Mouse (Mus musculus) forebrain, embryonic 13.5 days (tissue): Measurements from ENCODE around the gene Eif4e1b. TPM values are rescaled to one million over a fixed set of nuclear protein-coding genes. Genes with fewer than 3 reads are reported as not detected.

Source experiments
- ATAC-seq: fragments of 200-750 bp; cut with Nextera tagmentation; 2 replicates; pipeline ENCODE4 v1.8.0; 2017
- H3K27ac ChIP-seq: fragments of 300-500 bp; sonication (generic); 2 replicates; pipeline ENCODE4 v1.5.1; 2015; ENCODE audit warnings: inconsistent platforms, mild to moderate bottlenecking, moderate library complexity
- H3K27me3 ChIP-seq: fragments of 300-500 bp; sonication (generic); 2 replicates; pipeline ENCODE4 v1.6.1; 2015; ENCODE audit warnings: mild to moderate bottlenecking, inconsistent platforms
- H3K36me3 ChIP-seq: fragments of 300-500 bp; sonication (generic); 2 replicates; pipeline ENCODE4 v1.6.1; 2015; ENCODE audit warnings: mild to moderate bottlenecking, inconsistent platforms; ENCODE audit not compliant: poor library complexity, severe bottlenecking
- H3K4me1 ChIP-seq: fragments of 300-500 bp; sonication (generic); 2 replicates; pipeline ENCODE4 v1.6.1; 2015; ENCODE audit warnings: inconsistent platforms
- H3K4me2 ChIP-seq: fragments of 300-500 bp; sonication (generic); 2 replicates; pipeline ENCODE4 v1.6.1; 2015; ENCODE audit warnings: inconsistent platforms, mild to moderate bottlenecking, moderate library complexity
- H3K4me3 ChIP-seq: fragments of 300-500 bp; sonication (generic); 2 replicates; pipeline ENCODE4 v1.5.1; 2015; ENCODE audit warnings: mild to moderate bottlenecking, inconsistent platforms
- H3K9ac ChIP-seq: fragments of 300-500 bp; sonication (generic); 2 replicates; pipeline ENCODE4 v1.6.1; 2015; ENCODE audit warnings: mild to moderate bottlenecking, inconsistent platforms
- H3K9me3 ChIP-seq: fragments of 300-500 bp; sonication (generic); replicated peaks from 2 replicates; pipeline ENCODE4 v1.6.1; 2016; ENCODE audit warnings: inconsistent platforms
- WGBS: fragments of 180-500 bp; shearing (Covaris S2); methylation state at CpG from one replicate; pipeline ENCODE4 v1.1.7; 2015; 5-methylcytosine and 5-hydroxymethylcytosine counted together
- polyA plus RNA-seq: library from polyadenylated mRNA; unstranded; fragments of >200 nt; fragmentation: Nextera tagmentation; extraction: Ambion mirVana; gene quantifications from 2 replicates; pipeline ENCODE4 v1.2.1, GENCODE M21; 2015

Gene Eif4e1b
- polyA plus RNA-seq, 1 experiment from 2014 or later = not detected

GRCm38 (mm10) chr13:54808067-54808466 is 24.3 kb downstream of the Eif4e1b start:
- H3K27me3 ChIP-seq = peaks cover 11% of the 10 kb centered on the region
- no peak overlapping the region for H3K4me2 ChIP-seq
- H3K4me3 ChIP-seq = no peak overlapping the region
- WGBS = 83% methylated on average over 12 of the region's 12 CpGs
- no peak overlapping the region for H3K9ac ChIP-seq
- ATAC-seq = no peak
- no peak overlapping the region for H3K27ac ChIP-seq
- H3K4me1 ChIP-seq = peaks cover 6% of the 10 kb centered on the region
- no peaks in the 10 kb centered on the region for H3K9me3 ChIP-seq
- no peaks in the 10 kb centered on the region for H3K36me3 ChIP-seq

- no peak overlapping the region for H3K27ac ChIP-seq
- H3K27me3 ChIP-seq = no peaks in the 10 kb centered on the region
- H3K4me3 ChIP-seq = no peak overlapping the region
- peaks cover 3% of the 10 kb centered on the region for H3K4me1 ChIP-seq
- ATAC-seq = no peak
- no peaks in the 10 kb centered on the region for H3K36me3 ChIP-seq
- H3K9me3 ChIP-seq = no peaks in the 10 kb centered on the region
- no peak overlapping the region for H3K4me2 ChIP-seq
- 79% methylated on average over 7 of the region's 7 CpGs for WGBS
- H3K9ac ChIP-seq = no peak overlapping the region
Measured at GRCm38 (mm10) chr13:54811476-54811875, 27.7 kb downstream of the Eif4e1b start.

- Histone ChIP-seq H3K9ac (no peak overlapping the region), H3K4me1 (peaks cover 8% of the 10 kb centered on the region), H3K36me3 (no peaks in the 10 kb centered on the region), H3K27me3 (no peaks in the 10 kb centered on the region), H3K4me2 (no peak overlapping the region), H3K9me3 (no peaks in the 10 kb centered on the region), H3K4me3 (no peak overlapping the region), H3K27ac (no peak overlapping the region)
- WGBS = 93% methylated on average over 9 of the region's 9 CpGs
- ATAC-seq = no peak
Measured at GRCm38 (mm10) chr13:54813381-54813780, 29.6 kb downstream of the Eif4e1b start.

- Histone ChIP-seq H3K36me3 (no peaks in the 10 kb centered on the region), H3K4me3 (no peak overlapping the region), H3K9me3 (no peaks in the 10 kb centered on the region), H3K4me2 (peak overlapping the region; percentile 30), H3K4me1 (peaks cover 17% of the 10 kb centered on the region), H3K9ac (no peak overlapping the region), H3K27ac (peak overlapping the region; percentile 59), H3K27me3 (no peaks in the 10 kb centered on the region)
- 10% methylated on average over 17 of the region's 17 CpGs for WGBS
- ATAC-seq = peak; percentile 62; the same call in 1 of the 2 replicates
Measured at GRCm38 (mm10) chr13:54818399-54819254, 34.8 kb downstream of the Eif4e1b start.

GRCm38 (mm10) chr13:54821106-54821505 is 37.3 kb downstream of the Eif4e1b start:
- 85% methylated on average over 4 of the region's 4 CpGs for WGBS
- H3K9me3 ChIP-seq = no peaks in the 10 kb centered on the region
- no peak overlapping the region for H3K4me3 ChIP-seq

GRCm38 (mm10) chr13:54821931-54822330 is 38.1 kb downstream of the Eif4e1b start:
- Histone ChIP-seq H3K36me3 (no peaks in the 10 kb centered on the region), H3K4me3 (no peak overlapping the region), H3K4me1 (peaks cover 29% of the 10 kb centered on the region), H3K27me3 (peaks cover 3% of the 10 kb centered on the region; the same call in 1 of the 2 replicates), H3K9ac (no peak overlapping the region), H3K9me3 (no peaks in the 10 kb centered on the region), H3K27ac (no peak overlapping the region), H3K4me2 (no peak overlapping the region)
- WGBS = 76% methylated on average over 2 of the region's 2 CpGs
- ATAC-seq = no peak

More at GRCm38 (mm10) chr13:54821106-54821505, 37.3 kb downstream of the Eif4e1b start:
- H3K27ac ChIP-seq = no peak overlapping the region
- H3K36me3 ChIP-seq = no peaks in the 10 kb centered on the region
- no peak for ATAC-seq
- H3K4me1 ChIP-seq = peaks cover 29% of the 10 kb centered on the region
- no peak overlapping the region for H3K4me2 ChIP-seq
- peaks cover 3% of the 10 kb centered on the region; the same call in 1 of the 2 replicates for H3K27me3 ChIP-seq
- no peak overlapping the region for H3K9ac ChIP-seq

- H3K9me3 ChIP-seq = no peaks in the 10 kb centered on the region
- 14% methylated on average over 25 of the region's 25 CpGs for WGBS
- peak; percentile 67 for ATAC-seq
- peak overlapping the region; percentile 6 for H3K27ac ChIP-seq
- peaks cover 3% of the 10 kb centered on the region; the same call in 1 of the 2 replicates for H3K27me3 ChIP-seq
- H3K4me1 ChIP-seq = peaks cover 15% of the 10 kb centered on the region
- no peaks in the 10 kb centered on the region for H3K36me3 ChIP-seq
- peak overlapping the region; percentile 32; the same call in 1 of the 2 replicates for H3K9ac ChIP-seq
- H3K4me2 ChIP-seq = peak overlapping the region; percentile 48
- H3K4me3 ChIP-seq = 0 out of 2 replicates have a peak overlapping the region, but pooled peaks have one; percentile 9
Measured at GRCm38 (mm10) chr13:54824111-54824931, 40.5 kb downstream of the Eif4e1b start.

- no peak for ATAC-seq
- 53% methylated on average over 7 of the region's 7 CpGs for WGBS
- Histone ChIP-seq H3K9me3 (no peaks in the 10 kb centered on the region), H3K9ac (no peak overlapping the region), H3K27ac (no peak overlapping the region), H3K4me2 (no peak overlapping the region), H3K4me3 (no peak overlapping the region), H3K27me3 (peaks cover 3% of the 10 kb centered on the region; the same call in 1 of the 2 replicates), H3K36me3 (no peaks in the 10 kb centered on the region), H3K4me1 (peaks cover 19% of the 10 kb centered on the region)
Measured at GRCm38 (mm10) chr13:54827992-54828391, 44.2 kb downstream of the Eif4e1b start.

GRCm38 (mm10) chr13:54828508-54828907 is 44.7 kb downstream of the Eif4e1b start:
- no peak overlapping the region for H3K9ac ChIP-seq
- no peak overlapping the region for H3K4me2 ChIP-seq
- H3K27ac ChIP-seq = no peak overlapping the region
- peaks cover 3% of the 10 kb centered on the region; the same call in 1 of the 2 replicates for H3K27me3 ChIP-seq
- no peaks in the 10 kb centered on the region for H3K36me3 ChIP-seq
- H3K4me1 ChIP-seq = peaks cover 19% of the 10 kb centered on the region
- no peak for ATAC-seq
- no peaks in the 10 kb centered on the region for H3K9me3 ChIP-seq
- H3K4me3 ChIP-seq = no peak overlapping the region
- 61% methylated on average over 6 of the region's 6 CpGs for WGBS

- WGBS = 3% methylated on average over 13 of the region's 13 CpGs
- Histone ChIP-seq H3K4me3 (no peak overlapping the region), H3K4me1 (peaks cover 14% of the 10 kb centered on the region), H3K27me3 (no peaks in the 10 kb centered on the region), H3K36me3 (no peaks in the 10 kb centered on the region), H3K9me3 (no peaks in the 10 kb centered on the region), H3K9ac (no peak overlapping the region), H3K4me2 (peak overlapping the region; percentile 39), H3K27ac (no peak overlapping the region)
- ATAC-seq = no peak
Measured at GRCm38 (mm10) chr13:54829450-54829849, 45.7 kb downstream of the Eif4e1b start.

- no peak for ATAC-seq
- Histone ChIP-seq H3K27ac (peak overlapping the region; percentile 59), H3K4me2 (no peak overlapping the region), H3K9me3 (no peaks in the 10 kb centered on the region), H3K9ac (no peak overlapping the region), H3K27me3 (no peaks in the 10 kb centered on the region), H3K4me1 (peaks cover 23% of the 10 kb centered on the region), H3K4me3 (no peak overlapping the region), H3K36me3 (no peaks in the 10 kb centered on the region)
- WGBS = 76% methylated on average over 14 of the region's 14 CpGs
Measured at GRCm38 (mm10) chr13:54836351-54837030, 52.7 kb downstream of the Eif4e1b start.
